Mouse (Mus musculus): ENCODE results near the gene Olfr221.

GRCm38 (mm10) chr14:52060800-52061199, 18.5 kb upstream of the Olfr221 start:
- TF ChIP-seq GATA1 (IDR thresholded peaks at IDR 0.05; ENCODE audit: borderline replicate concordance, low read length) (no peak), FLI1 (IDR thresholded peaks at IDR 0.05; ENCODE audit: low read length) (no peak)

All from megakaryocyte, embryonic 14.5 days (primary cell).